16 mouse cellular contexts compared by ENCODE assay signal in the genomic region with DNA sequence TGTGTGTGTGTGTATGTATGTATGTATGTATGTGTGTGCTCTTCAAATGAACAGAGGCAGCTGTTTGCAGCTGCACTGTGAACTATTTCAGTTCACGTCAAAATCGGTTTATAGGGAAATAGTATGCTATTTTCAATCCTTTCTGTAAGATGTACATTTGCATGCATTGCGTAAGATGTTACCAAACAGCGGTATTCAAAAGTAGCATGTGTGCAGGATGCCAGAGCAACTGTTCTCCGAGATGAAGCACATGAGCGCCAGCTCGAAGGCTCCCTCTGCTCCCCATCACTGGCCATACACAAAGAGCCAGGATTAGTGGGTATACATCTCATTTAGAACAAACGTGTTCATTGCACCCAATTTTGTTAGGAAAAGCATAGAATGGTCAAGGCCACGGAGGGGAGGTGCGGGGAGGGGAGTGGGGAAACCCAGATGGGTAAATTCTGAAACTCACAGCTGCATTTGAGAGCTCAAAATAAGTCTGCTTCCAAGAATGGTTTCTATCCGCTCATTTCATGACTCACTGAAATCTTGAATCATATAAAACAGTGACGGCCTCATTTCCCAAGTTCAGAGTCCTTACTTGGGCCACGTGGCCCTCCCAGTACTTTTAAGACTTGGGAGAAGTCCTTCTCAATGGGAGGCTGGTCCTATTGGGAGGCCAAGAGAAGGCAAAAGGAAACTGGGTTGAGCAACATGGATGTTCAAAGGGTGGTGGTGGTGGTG. TPM values are rescaled to one million over a fixed set of nuclear protein-coding genes. Genes with fewer than 3 reads are reported as not detected.
A peak's percentile ranks its signal among the peaks of the same experiment; 100 is the strongest.
DNase-seq lines count a peak whose midpoint lies in the region; ATAC-seq and TF ChIP-seq lines count a peak whose summit lies in the region.
"Had no signal": no experiment of that assay in that cellular context is flagged by ENCODE, and none has a peak within 500 bp of the region (broad histone marks: within the 10 kb centered on the region; RNA-seq: fewer than 3 reads in every experiment).

No protein-coding gene starts in this region.

- H3K27me3 ChIP-seq in forebrain, postnatal 0 days (ENCODE audit: insufficient read depth, low read length), result no peaks in the 10 kb centered on the region
- no peaks in the 10 kb centered on the region; the same call in 1 of the 2 replicates for H3K27me3 ChIP-seq in forebrain, embryonic 12.5 days
- H3K27me3 ChIP-seq: embryonic facial prominence, embryonic 15.5 days; liver, embryonic 12.5 days; neural tube, embryonic 12.5 days had no signal

- no peaks in the 10 kb centered on the region for H3K4me1 ChIP-seq in forebrain, postnatal 0 days (ENCODE audit: insufficient read depth)
- H3K4me1 ChIP-seq in forebrain, embryonic 12.5 days, result no peaks in the 10 kb centered on the region
- H3K4me1 ChIP-seq: embryonic facial prominence, embryonic 15.5 days; midbrain, embryonic 12.5 days; neural tube, embryonic 12.5 days had no signal

- 70% methylated on average over 13 of the region's 13 CpGs for WGBS in forebrain, postnatal 0 days
- WGBS in forebrain, embryonic 12.5 days, result 84% methylated on average over 13 of the region's 13 CpGs

- no peaks in the 10 kb centered on the region for H3K9me3 ChIP-seq in forebrain, postnatal 0 days (ENCODE audit: low read length)
- H3K9me3 ChIP-seq in forebrain, embryonic 12.5 days, result no peaks in the 10 kb centered on the region
- H3K9me3 ChIP-seq: embryonic facial prominence, embryonic 15.5 days; liver, embryonic 12.5 days; midbrain, embryonic 12.5 days; neural tube, embryonic 12.5 days had no signal

- H3K9ac ChIP-seq in forebrain, postnatal 0 days, result no peak overlapping the region
- no peak overlapping the region for H3K9ac ChIP-seq in forebrain, embryonic 12.5 days
- H3K9ac ChIP-seq: embryonic facial prominence, embryonic 15.5 days; liver, embryonic 12.5 days; midbrain, embryonic 12.5 days; neural tube, embryonic 12.5 days had no signal

- peak; percentile 53 for DNase-seq in forebrain, postnatal 0 days
- peak; percentile 70 for DNase-seq in right cerebral cortex, adult 18-20 months
- DNase-seq in right cerebral cortex, postnatal 4 days, result no peak
- peak; percentile 51 to 60 for DNase-seq in left cerebral cortex, postnatal 36 days (ENCODE audit: low spot score in 2 of 2)
- DNase-seq in telencephalon, adult 2 months (ENCODE audit: low read depth, low spot score), result peak; percentile 59
- DNase-seq in heart, adult 9 months (ENCODE audit: low spot score in 2 of 2), result no peak
- DNase-seq in lung, adult 18-20 months, result no peak
- DNase-seq: adrenal gland, postnatal 10 days; heart, adult 2 months; lung, postnatal 14 days had no signal

- intact Hi-C loops in left cerebral cortex, postnatal 36 days (cut with DNase I), result no loop called here

- H3K4me3 ChIP-seq in forebrain, postnatal 0 days (ENCODE audit: low read depth, low read length), result no peak overlapping the region
- no peak overlapping the region for H3K4me3 ChIP-seq in forebrain, embryonic 12.5 days (replicated peaks)
- H3K4me3 ChIP-seq: embryonic facial prominence, embryonic 15.5 days; heart, adult 2 months; liver, embryonic 12.5 days; midbrain, embryonic 12.5 days; neural tube, embryonic 12.5 days had no signal

- H3K27ac ChIP-seq in forebrain, postnatal 0 days (ENCODE audit: low read depth, low read length), result no peak overlapping the region
- H3K27ac ChIP-seq in forebrain, embryonic 12.5 days, result no peak overlapping the region
- H3K27ac ChIP-seq: embryonic facial prominence, embryonic 15.5 days; heart, adult 2 months; liver, embryonic 12.5 days; midbrain, embryonic 12.5 days; neural tube, embryonic 12.5 days had no signal

- H3K36me3 ChIP-seq in forebrain, postnatal 0 days (ENCODE audit: insufficient read depth), result peaks cover 11% of the 10 kb centered on the region
- H3K36me3 ChIP-seq in forebrain, embryonic 12.5 days (replicated peaks), result peaks cover 11% of the 10 kb centered on the region; the same call in 1 of the 2 replicates

- no peak overlapping the region for H3K4me2 ChIP-seq in forebrain, postnatal 0 days (ENCODE audit: low read depth)
- no peak overlapping the region for H3K4me2 ChIP-seq in forebrain, embryonic 12.5 days
- H3K4me2 ChIP-seq: embryonic facial prominence, embryonic 15.5 days; liver, embryonic 12.5 days; midbrain, embryonic 12.5 days; neural tube, embryonic 12.5 days had no signal

- ATAC-seq in forebrain, postnatal 0 days, result peak; percentile 70
- ATAC-seq in forebrain, embryonic 12.5 days (ENCODE audit: low FRiP score), result no peak
- ATAC-seq: hindbrain, embryonic 16.5 days; liver, embryonic 12.5 days had no signal

- TF ChIP-seq CTCF in forebrain, postnatal 0 days (IDR thresholded peaks at IDR 0.05; ENCODE audit: low read depth), result no peak

RNA-seq across cellular contexts. Expression of a gene that starts 15.2 kb away (rescaled TPM):
- 7.1 and 8.8 TPM in 2 replicates for total RNA-seq in forebrain, postnatal 0 days (2014; rRNA removed)
- polyA plus RNA-seq in forebrain, postnatal 0 days (2015; fragmentation: Nextera tagmentation; extraction: Ambion mirVana), result 3.6 and 7.7 TPM in 2 replicates
- 11.9 and 14.2 TPM in 2 replicates for polyA plus RNA-seq in forebrain, embryonic 12.5 days (2016; fragmentation: Nextera tagmentation; extraction: Ambion mirVana)
- total RNA-seq in left cerebral cortex, postnatal 36 days (2021), result 10 to 100 TPM; 14.9 to 16.9 TPM

RNA-seq across cellular contexts. Expression of a gene that starts 45.6 kb away (rescaled TPM):
- total RNA-seq in forebrain, postnatal 0 days (2014; rRNA removed), result 65.2 and 73.4 TPM in 2 replicates
- polyA plus RNA-seq in forebrain, postnatal 0 days (2015; fragmentation: Nextera tagmentation; extraction: Ambion mirVana), result 59.4 and 95.9 TPM in 2 replicates
- 67.0 and 69.7 TPM in 2 replicates for polyA plus RNA-seq in forebrain, embryonic 12.5 days (2016; fragmentation: Nextera tagmentation; extraction: Ambion mirVana)
- 100 to 1,000 TPM; 142 to 171 TPM for total RNA-seq in left cerebral cortex, postnatal 36 days (2021)

Comparison
In these comparisons a context has a peak if more than half of its experiments do, and no peak if none do; other contexts are left out.
1. DNase-seq: peak in forebrain, postnatal 0 days (single experiment), right cerebral cortex, adult 18-20 months (single experiment), left cerebral cortex, postnatal 36 days (2 of 2) and telencephalon, adult 2 months (single experiment); none in right cerebral cortex, postnatal 4 days (single experiment), heart, adult 9 months (0 of 2) and lung, adult 18-20 months (0 of 2).